Mouse (Mus musculus) MN1 (cell line): ENCODE results near the gene Olfr1417.

Experiments
- DNase-seq: peaks from one replicate; pipeline ENCODE4 v3.0.0-alpha.2; 2016; ENCODE audit warnings: low spot score

Olfr1417 gene

DNA sequence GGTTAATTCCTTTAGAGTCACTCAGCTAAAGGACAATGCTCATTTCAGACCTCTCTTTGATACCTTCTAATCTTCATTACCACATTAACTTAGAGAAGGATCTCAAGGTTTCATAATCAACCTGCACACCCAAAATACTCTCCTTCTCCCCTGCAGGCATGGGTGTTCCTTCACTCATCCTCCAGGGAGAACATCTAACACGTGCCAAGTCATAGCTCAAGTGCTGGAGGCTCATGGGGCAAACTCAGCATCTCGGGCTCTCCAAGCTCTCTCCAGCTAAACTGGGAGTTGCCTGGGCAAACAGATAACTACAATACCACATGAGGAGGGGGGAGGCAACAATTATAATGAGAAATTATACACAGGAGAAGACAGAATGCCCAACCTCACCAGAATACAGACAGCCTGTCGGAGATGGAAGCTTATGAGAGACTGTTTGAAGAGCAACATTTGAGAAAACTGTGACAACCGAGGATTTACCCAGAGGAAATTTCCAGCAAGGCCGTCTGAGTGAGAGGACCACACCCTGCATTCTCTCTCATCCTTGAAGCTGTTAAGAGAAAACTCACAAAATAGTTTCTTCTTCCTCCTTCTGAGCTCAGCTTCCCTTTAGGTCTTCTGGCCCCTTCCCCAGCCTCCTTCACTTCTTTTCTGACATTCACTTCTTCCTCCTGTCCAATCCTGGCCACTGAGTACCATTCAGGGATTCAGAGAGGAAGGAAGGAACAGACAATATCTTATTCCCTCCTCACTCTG lies 28.8 kb downstream of the Olfr1417 start:
- no peak for DNase-seq

DNA sequence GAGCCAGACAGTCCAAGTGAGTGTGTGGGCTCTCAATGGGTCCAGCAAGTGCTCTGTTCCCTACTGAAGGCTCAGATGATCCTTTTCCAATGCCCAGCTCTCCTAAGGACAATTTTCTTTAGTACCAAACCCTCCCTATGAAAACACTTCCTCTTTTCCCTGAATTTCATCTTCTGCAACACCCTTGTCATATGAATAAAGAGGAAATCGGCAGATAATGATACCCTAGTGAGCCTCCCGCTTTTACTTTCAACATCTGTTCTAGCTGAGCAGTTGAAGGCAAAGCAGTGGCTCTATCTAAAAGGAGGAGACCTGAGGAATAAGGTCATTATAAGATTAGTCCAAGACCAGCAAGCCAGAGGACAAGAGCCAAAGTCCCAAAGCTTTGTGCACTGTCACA lies 30.6 kb downstream of the Olfr1417 start:
- DNase-seq, result no peak

DNA sequence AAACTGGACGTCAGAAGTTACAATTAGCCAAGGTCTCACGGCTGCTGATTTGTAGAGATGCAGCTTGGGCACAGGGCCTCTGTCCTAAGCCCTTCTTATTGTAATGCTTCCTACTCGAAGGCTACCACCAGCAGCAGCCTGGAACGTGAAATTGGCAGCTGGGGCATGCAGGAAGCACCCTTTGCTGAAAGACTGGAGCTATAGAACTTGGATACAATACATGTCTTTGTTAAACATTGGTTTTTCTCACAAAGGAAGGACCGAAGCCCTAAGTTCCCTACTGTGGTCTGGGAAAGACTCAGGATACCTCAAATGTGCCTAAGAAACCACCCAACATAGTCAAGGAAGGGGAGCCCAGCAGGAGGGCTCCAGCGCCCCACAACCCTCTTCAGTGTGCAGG lies 31.2 kb downstream of the Olfr1417 start:
- DNase-seq, result no peak

DNA sequence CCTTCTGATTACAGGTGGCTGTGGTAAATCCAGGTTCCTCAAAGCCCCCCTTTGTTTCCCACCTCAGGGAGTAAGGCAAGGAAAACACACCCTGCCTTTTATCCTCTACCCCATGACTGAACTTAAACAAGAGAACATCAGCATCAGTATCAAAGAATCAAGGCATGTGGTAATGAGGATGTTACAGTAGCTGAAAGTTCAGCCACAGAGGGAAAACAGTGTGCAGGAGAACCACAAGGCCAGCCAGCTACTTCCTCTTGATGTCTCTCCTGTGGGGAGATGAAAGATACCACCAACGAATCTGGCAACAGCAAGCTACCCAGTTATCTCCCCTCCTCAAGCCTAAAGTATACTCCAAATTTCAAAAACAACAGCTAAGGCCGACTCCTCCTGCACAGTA lies 31.8 kb downstream of the Olfr1417 start:
- no peak for DNase-seq

DNA sequence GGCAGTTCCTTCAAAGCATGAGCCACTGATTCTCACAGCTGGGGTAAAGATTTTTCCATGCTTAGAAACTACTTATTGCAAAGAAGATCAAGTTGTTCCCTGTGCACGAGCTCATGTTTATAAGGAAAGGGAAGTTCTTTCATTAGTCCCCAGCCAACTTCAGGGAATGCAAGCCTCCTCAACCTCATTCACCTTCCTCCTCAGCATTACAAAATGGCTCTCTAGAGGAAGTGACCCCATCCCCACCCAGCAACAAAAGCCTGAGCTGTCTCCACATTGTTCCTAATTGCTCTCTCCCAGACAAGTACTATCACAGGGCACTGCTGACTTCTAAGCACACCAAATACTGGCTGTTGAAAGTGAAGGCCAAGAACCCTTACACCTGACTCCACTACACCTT lies 34.6 kb downstream of the Olfr1417 start:
- DNase-seq, result no peak

DNA sequence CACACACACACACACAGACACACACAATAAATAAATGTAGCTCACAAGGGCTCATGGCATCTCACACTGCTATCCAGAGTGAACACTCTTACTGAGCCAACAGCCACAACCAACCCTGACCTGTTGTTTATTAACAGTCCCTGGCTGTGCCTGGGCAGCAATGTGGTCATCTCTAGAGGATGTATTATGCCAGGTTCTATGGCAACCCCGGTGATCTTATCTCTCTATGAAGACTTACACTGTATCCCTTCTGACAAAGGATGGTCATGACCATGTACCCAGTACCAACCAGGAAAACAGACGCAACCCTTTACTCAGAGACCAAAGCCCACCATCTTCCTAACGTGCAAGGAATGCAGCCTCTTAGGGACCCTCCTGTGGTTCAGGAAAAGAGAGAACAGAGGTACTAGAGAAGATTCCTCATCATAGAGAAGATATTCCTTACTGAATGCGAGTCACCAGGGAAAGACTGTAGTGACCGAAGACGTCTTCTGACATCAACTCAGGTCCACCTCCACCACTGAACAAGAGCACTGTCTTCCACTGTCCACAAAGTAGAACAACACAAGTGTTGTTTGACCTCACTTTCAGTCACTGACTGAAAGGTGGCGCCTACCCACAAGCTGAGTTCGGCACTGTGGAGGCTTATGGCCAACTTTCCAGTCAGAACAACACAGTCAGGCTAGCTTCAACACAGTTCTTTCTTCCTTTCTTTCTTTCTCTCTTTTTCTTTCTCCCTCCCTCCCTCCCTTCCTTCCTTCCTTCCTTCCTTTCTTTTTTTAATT lies 38.3 kb downstream of the Olfr1417 start:
- DNase-seq, result peak; percentile 7

DNA sequence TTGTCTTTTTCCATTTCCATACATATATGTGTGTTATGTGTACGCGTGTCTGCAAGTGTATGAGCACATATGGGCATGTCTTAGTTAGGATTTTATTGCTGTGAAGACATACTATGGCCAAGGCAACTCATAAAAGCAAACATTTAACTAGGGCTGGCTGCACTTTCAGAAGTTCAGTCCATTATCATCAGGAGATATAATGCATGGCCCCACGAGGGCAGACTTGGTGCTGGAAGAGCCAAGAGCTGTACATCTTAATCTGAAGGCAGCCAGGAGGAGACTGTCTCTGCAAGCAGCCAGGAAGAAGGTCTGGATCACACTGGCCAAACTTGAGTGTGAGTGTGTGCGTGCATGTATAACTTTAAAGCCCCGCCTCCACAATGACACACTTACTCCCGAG lies 44.6 kb downstream of the Olfr1417 start:
- DNase-seq, result no peak

DNA sequence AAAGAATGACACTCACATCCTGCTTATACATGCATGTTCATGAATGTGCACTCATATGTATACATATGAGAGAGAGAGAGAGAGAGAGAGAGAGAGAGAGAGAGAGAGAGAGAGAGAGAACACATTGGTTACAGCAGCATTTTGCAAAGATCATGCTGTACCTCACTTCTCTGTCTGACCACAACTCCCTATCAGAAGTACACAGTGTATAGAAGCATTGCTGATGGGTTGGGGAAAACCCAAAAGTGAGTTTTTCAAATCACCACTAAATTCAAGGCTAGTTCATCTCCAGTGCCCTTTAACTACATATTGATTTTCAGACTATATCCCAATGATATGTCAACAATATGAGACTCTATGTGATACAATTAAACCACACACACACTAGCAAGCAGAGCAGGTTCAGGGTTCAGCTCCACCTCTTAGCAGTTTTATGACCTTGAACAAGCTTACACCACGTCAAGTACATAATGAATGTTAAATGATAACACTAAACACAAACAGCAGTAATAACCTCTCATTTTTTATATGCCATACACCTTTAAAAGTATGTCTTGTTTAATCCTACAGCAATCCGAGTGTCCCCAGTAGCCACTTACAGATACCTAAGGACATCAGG lies 45.2 kb downstream of the Olfr1417 start:
- DNase-seq, result no peak

DNA sequence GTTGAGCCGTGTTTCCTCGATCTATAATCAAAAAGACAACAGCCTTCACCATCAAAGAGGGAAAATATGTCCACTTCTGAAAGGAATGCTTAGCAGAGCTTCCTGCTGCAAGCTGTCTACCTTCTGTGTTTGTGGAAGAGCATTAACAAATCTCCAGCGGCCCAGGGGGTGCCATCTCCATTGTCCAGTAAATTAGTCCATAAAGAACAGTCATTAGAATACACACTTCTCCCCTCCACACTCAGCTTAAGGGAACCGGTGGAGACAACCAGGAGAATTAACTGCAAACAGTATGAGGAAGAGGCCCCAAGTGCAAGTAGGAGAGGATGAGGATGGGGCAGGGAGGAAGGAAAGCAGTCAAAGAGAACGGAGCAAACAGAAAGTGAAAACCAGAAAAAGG lies 47.2 kb downstream of the Olfr1417 start:
- DNase-seq, result no peak

DNA sequence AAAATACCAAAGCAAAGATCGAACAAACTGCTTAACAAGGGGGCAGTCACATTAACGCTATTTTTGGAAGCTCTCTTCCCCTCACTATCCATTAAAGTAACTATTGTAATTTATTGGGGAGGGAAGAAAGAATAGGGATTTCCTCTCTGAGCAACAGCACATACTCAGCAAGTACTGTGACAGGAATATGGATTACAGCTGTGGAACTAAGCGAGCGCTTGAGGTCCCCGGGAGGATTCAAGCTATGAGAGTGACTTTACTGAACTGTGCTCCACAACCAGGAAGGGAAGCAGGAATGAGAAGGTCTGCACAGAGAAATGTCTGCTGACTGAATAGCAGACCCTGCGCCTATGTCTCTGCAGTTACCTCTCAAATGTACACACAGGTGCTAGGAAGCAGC lies 50.1 kb downstream of the Olfr1417 start:
- no peak for DNase-seq

DNA sequence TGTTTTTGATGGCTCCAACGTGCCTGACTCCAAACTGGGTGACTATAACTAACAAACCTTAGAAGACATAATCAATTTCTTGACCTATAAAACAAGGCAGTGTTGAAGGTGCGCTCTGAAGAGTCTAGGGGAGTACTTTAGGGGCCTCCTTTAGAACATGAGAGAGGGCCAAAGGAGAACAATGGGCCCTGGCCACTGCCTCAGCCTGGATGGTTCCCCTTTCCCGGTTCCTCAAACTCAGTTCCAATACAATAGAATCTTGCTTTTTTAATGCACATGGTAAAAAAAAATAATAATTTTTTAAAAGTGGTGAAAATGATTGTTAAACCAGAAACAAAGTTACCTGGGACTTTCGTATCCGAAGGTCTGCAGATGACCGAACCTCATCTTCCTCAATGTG lies 51.2 kb downstream of the Olfr1417 start:
- no peak for DNase-seq

DNA sequence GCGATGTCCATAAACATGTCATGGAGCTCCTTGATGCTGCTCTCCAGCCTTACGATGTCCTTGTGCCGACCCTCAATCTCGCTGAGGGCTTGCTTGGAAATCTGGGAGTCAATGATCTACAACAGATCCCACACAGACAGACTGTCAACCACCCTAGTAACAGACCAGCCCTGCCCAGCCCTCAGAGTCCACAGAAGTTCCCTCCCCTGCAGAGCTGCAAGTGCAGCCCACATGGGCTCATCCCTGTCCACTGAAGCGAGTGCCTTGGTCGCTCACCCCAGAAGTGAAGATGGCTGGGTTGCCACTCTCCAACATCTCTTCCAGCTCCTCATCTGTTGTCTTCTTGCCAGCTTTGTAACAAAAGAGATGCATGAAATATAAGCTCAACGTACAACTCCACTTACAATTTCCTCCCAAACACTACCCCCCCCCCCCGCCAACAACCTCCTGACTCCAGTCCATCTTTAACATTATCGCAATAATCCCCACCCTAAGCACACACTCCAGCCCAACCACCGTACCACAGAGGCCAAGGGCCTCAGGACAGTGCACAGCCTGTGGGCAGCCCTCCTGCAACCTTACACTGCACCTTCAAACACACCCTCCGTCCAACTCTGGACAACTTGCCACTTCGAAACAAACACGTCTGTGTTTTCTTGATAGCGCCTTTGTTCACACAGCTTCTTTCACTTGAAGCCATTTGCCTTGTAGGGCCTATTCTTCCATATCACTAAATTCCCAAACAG lies 53.4 kb downstream of the Olfr1417 start:
- no peak for DNase-seq

DNA sequence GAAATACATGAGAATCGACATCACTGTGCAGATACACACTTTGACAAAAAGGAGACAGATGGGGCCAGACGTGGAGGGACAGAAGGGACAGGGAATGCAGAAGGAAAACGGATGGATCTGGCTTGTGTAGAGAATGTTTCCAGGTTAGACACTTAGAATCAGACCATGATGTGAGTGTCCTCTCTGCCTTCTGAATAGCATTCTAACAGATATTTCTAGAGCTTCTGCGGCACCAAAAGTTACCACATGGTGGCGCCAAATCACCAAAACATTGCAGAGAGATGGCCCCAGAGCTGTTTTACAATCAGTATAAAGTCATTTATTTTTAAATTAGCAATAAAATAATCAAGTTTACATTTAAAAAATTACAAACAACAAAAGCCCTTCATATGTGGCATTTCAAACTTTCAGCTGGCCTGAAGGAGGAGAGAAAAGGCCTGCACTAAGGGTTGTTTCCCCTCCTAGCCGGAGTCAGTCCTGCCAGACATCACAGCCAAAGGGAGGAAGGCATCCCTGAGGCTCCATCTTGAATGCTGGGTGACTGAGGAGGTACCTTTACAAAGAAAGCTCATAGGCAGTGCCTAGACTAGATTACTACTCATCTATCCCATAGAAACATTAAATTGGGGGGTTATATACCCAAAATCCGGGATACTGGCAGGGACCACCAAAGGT lies 61.7 kb downstream of the Olfr1417 start:
- DNase-seq, result peak; percentile 33
